Mouse (Mus musculus) embryonic facial prominence, embryonic 15.5 days (tissue): ENCODE results near the gene Parp6. TPM values are rescaled to one million over a fixed set of nuclear protein-coding genes. Genes with fewer than 3 reads are reported as not detected.

Experiments used
- ATAC-seq: fragments of 200-750 bp; cut with Nextera tagmentation; 2 replicates; pipeline ENCODE4 v1.8.0; 2017; ENCODE audit warnings: low read depth, moderate TSS enrichment; ENCODE audit not compliant: insufficient number of reproducible peaks, low FRiP score, low TSS enrichment
- H3K27ac ChIP-seq: fragments of 300-500 bp; sonication (generic); replicated peaks from 2 replicates; pipeline ENCODE4 v1.5.1; 2015; ENCODE audit warnings: mild to moderate bottlenecking, inconsistent platforms
- H3K27me3 ChIP-seq: fragments of 300-500 bp; sonication (generic); 2 replicates; pipeline ENCODE4 v1.6.1; 2015; ENCODE audit warnings: inconsistent platforms
- H3K36me3 ChIP-seq: fragments of 300-500 bp; sonication (generic); 2 replicates; pipeline ENCODE4 v1.6.1; 2015; ENCODE audit warnings: mild to moderate bottlenecking, inconsistent platforms
- H3K4me1 ChIP-seq: fragments of 300-500 bp; sonication (generic); 2 replicates; pipeline ENCODE4 v1.6.1; 2015; ENCODE audit warnings: inconsistent platforms
- H3K4me2 ChIP-seq: fragments of 300-500 bp; sonication (generic); replicated peaks from 2 replicates; pipeline ENCODE4 v1.6.1; 2015; ENCODE audit warnings: mild to moderate bottlenecking, inconsistent platforms
- H3K4me3 ChIP-seq: fragments of 300-500 bp; sonication (generic); replicated peaks from 2 replicates; pipeline ENCODE4 v1.5.1; 2015; ENCODE audit warnings: mild to moderate bottlenecking, inconsistent platforms
- H3K9ac ChIP-seq: fragments of 300-500 bp; sonication (generic); 2 replicates; pipeline ENCODE4 v1.6.1; 2015; ENCODE audit warnings: inconsistent platforms
- H3K9me3 ChIP-seq: fragments of 300-500 bp; sonication (generic); replicated peaks from 2 replicates; pipeline ENCODE4 v1.6.1; 2016; ENCODE audit warnings: inconsistent platforms
- WGBS: fragments of 180-500 bp; shearing (Covaris S2); methylation state at CpG from one replicate; pipeline ENCODE4 v1.1.7; 2015; 5-methylcytosine and 5-hydroxymethylcytosine counted together
- polyA plus RNA-seq: library from polyadenylated mRNA; unstranded; fragments of >200 nt; fragmentation: Nextera tagmentation; extraction: Ambion mirVana; gene quantifications from 2 replicates; pipeline ENCODE4 v1.2.1, GENCODE M21; 2015

Parp6 gene
- 31.1 and 36.1 TPM in 2 replicates for polyA plus RNA-seq

- Histone ChIP-seq H3K27ac (peak within 1 kb of the TSS; percentile 90), H3K9me3 (no peaks in the 10 kb centered on the region), H3K27me3 (no peaks in the 10 kb centered on the region), H3K36me3 (no peaks in the 10 kb centered on the region), H3K4me3 (peak within 1 kb of the TSS; percentile 97), H3K9ac (peak within 1 kb of the TSS; percentile 96), H3K4me1 (peaks cover 11% of the 10 kb centered on the region), H3K4me2 (peak within 1 kb of the TSS; percentile 64)
- ATAC-seq = peak; percentile 100
- WGBS = under 1% methylated on average over 36 of the region's 36 CpGs
Measured at GRCm38 (mm10) chr9:59616622-59617306, at the start of gene Parp6. Gene Parp6, plus strand, starts transcription at chr9:59617284.

- Histone ChIP-seq H3K4me1 (no peaks in the 10 kb centered on the region), H3K36me3 (no peaks in the 10 kb centered on the region), H3K9me3 (no peaks in the 10 kb centered on the region), H3K4me3 (no peak overlapping the region), H3K27ac (no peak overlapping the region), H3K27me3 (peaks cover 6% of the 10 kb centered on the region), H3K9ac (no peak overlapping the region), H3K4me2 (no peak overlapping the region)
- ATAC-seq = no peak
- 76% methylated on average over 2 of the region's 2 CpGs for WGBS
Measured at GRCm38 (mm10) chr9:59571852-59572251, 45.2 kb upstream of the Parp6 start.

- ATAC-seq = no peak
- H3K27ac ChIP-seq = no peak overlapping the region
- H3K9me3 ChIP-seq = no peaks in the 10 kb centered on the region
- peak overlapping the region; percentile 50 for H3K4me3 ChIP-seq
- 14% methylated on average over 13 of the region's 13 CpGs for WGBS
- H3K9ac ChIP-seq = no peak overlapping the region
- H3K4me2 ChIP-seq = peak overlapping the region; percentile 90
- H3K27me3 ChIP-seq = peaks cover 27% of the 10 kb centered on the region
- H3K36me3 ChIP-seq = no peaks in the 10 kb centered on the region
- peaks cover 16% of the 10 kb centered on the region for H3K4me1 ChIP-seq
Measured at GRCm38 (mm10) chr9:59577401-59577800, 39.7 kb upstream of the Parp6 start.

GRCm38 (mm10) chr9:59577844-59578504 is 39.1 kb upstream of the Parp6 start, which contains the start of gene Celf6:
Gene Celf6, plus strand, starts transcription at chr9:59577917.
- WGBS = 4% methylated on average over 50 of the region's 61 CpGs
- Histone ChIP-seq H3K4me1 (peaks cover 16% of the 10 kb centered on the region), H3K36me3 (no peaks in the 10 kb centered on the region), H3K9me3 (no peaks in the 10 kb centered on the region), H3K4me2 (peak within 1 kb of the TSS; percentile 90), H3K4me3 (peak within 1 kb of the TSS; percentile 50), H3K9ac (no peak within 1 kb of the TSS), H3K27me3 (peaks cover 27% of the 10 kb centered on the region), H3K27ac (no peak within 1 kb of the TSS)
- ATAC-seq = peak; percentile 96

- peak; percentile 6; the same call in 1 of the 2 replicates for ATAC-seq
- Histone ChIP-seq H3K4me1 (peaks cover 16% of the 10 kb centered on the region), H3K4me2 (peak overlapping the region; percentile 90), H3K4me3 (peak overlapping the region; percentile 50), H3K9ac (no peak overlapping the region), H3K27me3 (peaks cover 27% of the 10 kb centered on the region), H3K36me3 (no peaks in the 10 kb centered on the region), H3K9me3 (no peaks in the 10 kb centered on the region), H3K27ac (no peak overlapping the region)
- 0% methylated on average over 20 of the region's 20 CpGs for WGBS
Measured at GRCm38 (mm10) chr9:59578505-59578867, 38.6 kb upstream of the Parp6 start.

GRCm38 (mm10) chr9:59584871-59585308 is 32.2 kb upstream of the Parp6 start:
- no peak overlapping the region for H3K9ac ChIP-seq
- H3K27me3 ChIP-seq = peaks cover 13% of the 10 kb centered on the region; the same call in 1 of the 2 replicates
- ATAC-seq = no peak; the same call in 1 of the 2 replicates
- no peak overlapping the region for H3K27ac ChIP-seq
- H3K4me1 ChIP-seq = no peaks in the 10 kb centered on the region
- H3K4me2 ChIP-seq = peak overlapping the region; percentile 51
- WGBS = 3% methylated on average over 13 of the region's 13 CpGs
- H3K9me3 ChIP-seq = no peaks in the 10 kb centered on the region
- H3K36me3 ChIP-seq = no peaks in the 10 kb centered on the region
- H3K4me3 ChIP-seq = peak overlapping the region; percentile 38

GRCm38 (mm10) chr9:59588252-59588651 is 28.8 kb upstream of the Parp6 start:
- Histone ChIP-seq H3K27me3 (peaks cover 8% of the 10 kb centered on the region; the same call in 1 of the 2 replicates), H3K4me3 (no peak overlapping the region), H3K9ac (no peak overlapping the region), H3K4me1 (no peaks in the 10 kb centered on the region), H3K36me3 (no peaks in the 10 kb centered on the region), H3K4me2 (no peak overlapping the region), H3K9me3 (no peaks in the 10 kb centered on the region), H3K27ac (no peak overlapping the region)
- 68% methylated on average over 5 of the region's 5 CpGs for WGBS
- no peak for ATAC-seq

GRCm38 (mm10) chr9:59588710-59589671 is 28.1 kb upstream of the Parp6 start:
- no peaks in the 10 kb centered on the region for H3K4me1 ChIP-seq
- peaks cover 8% of the 10 kb centered on the region; the same call in 1 of the 2 replicates for H3K27me3 ChIP-seq
- ATAC-seq = no peak; the same call in 1 of the 2 replicates
- H3K4me3 ChIP-seq = no peak overlapping the region
- H3K4me2 ChIP-seq = no peak overlapping the region
- 33% methylated on average over 12 of the region's 12 CpGs for WGBS
- no peaks in the 10 kb centered on the region for H3K36me3 ChIP-seq
- no peak overlapping the region for H3K27ac ChIP-seq
- no peaks in the 10 kb centered on the region for H3K9me3 ChIP-seq
- no peak overlapping the region for H3K9ac ChIP-seq

- peaks cover 8% of the 10 kb centered on the region; the same call in 1 of the 2 replicates for H3K27me3 ChIP-seq
- H3K27ac ChIP-seq = no peak overlapping the region
- H3K4me1 ChIP-seq = no peaks in the 10 kb centered on the region
- H3K4me3 ChIP-seq = no peak overlapping the region
- no peaks in the 10 kb centered on the region for H3K36me3 ChIP-seq
- H3K9me3 ChIP-seq = no peaks in the 10 kb centered on the region
- no peak overlapping the region for H3K4me2 ChIP-seq
- 70% methylated on average over 10 of the region's 10 CpGs for WGBS
- no peak for ATAC-seq
- H3K9ac ChIP-seq = no peak overlapping the region
Measured at GRCm38 (mm10) chr9:59589703-59590439, 27.2 kb upstream of the Parp6 start.

GRCm38 (mm10) chr9:59601661-59602060 is 15.4 kb upstream of the Parp6 start:
- 75% methylated on average over 8 of the region's 8 CpGs for WGBS
- no peak overlapping the region for H3K4me2 ChIP-seq
- no peak overlapping the region for H3K27ac ChIP-seq
- H3K27me3 ChIP-seq = peaks cover 14% of the 10 kb centered on the region
- H3K36me3 ChIP-seq = no peaks in the 10 kb centered on the region
- ATAC-seq = no peak
- H3K9ac ChIP-seq = no peak overlapping the region
- no peaks in the 10 kb centered on the region for H3K9me3 ChIP-seq
- H3K4me3 ChIP-seq = no peak overlapping the region
- no peaks in the 10 kb centered on the region for H3K4me1 ChIP-seq
